ENCODE assay signal across 13 mouse cellular contexts in the genomic region with DNA sequence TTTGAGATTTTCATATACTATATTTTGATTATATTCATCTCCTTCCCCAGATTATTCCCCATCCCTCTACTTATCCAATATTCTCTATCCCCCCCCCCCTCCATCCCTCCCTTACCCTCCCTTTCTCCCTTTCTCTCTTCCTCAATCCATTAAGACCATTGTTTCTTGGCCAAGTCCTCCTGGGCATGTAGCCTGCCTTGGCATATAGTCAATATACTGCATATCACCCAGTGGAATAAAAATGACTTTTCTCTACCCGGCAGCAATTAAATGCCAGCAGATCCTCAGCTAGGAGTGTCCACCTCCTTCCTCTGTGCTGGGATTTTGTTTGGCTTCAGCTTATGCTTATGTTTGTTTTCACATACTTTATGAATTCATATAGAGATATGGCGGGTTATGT.
A peak's percentile ranks its signal among the peaks of the same experiment; 100 is the strongest.
DNase-seq lines count a peak whose midpoint lies in the region; ATAC-seq and TF ChIP-seq lines count a peak whose summit lies in the region.
"Had no signal": no experiment of that assay in that cellular context is flagged by ENCODE, and none has a peak within 500 bp of the region (broad histone marks: within the 10 kb centered on the region; RNA-seq: fewer than 3 reads in every experiment).

No protein-coding gene starts in this region.

- no peak for TF ChIP-seq POLR2A in brain, embryonic 14.5 days (IDR thresholded peaks at IDR 0.05; ENCODE audit: borderline replicate concordance, extremely low read depth, insufficient read depth, insufficient read length, poor library complexity, severe bottlenecking)

- H3K9ac ChIP-seq in forebrain, embryonic 14.5 days (ENCODE audit: low read length): no peak overlapping the region
- no peak overlapping the region for H3K9ac ChIP-seq in forebrain, embryonic 12.5 days
- H3K9ac ChIP-seq: embryonic facial prominence, embryonic 12.5 days; forebrain, embryonic 15.5 days; forebrain, postnatal 0 days had no signal

- no peak overlapping the region for H3K4me3 ChIP-seq in forebrain, embryonic 14.5 days (ENCODE audit: low read depth, low read length)
- no peak overlapping the region for H3K4me3 ChIP-seq in forebrain, embryonic 12.5 days (replicated peaks)
- H3K4me3 ChIP-seq: embryonic facial prominence, embryonic 10.5 days; embryonic facial prominence, embryonic 12.5 days; forebrain, embryonic 15.5 days had no signal

- no peak overlapping the region for H3K4me2 ChIP-seq in forebrain, embryonic 14.5 days (ENCODE audit: low read length)
- no peak overlapping the region for H3K4me2 ChIP-seq in forebrain, embryonic 12.5 days
- H3K4me2 ChIP-seq: embryonic facial prominence, embryonic 12.5 days; forebrain, embryonic 15.5 days had no signal

- H3K27ac ChIP-seq in forebrain, embryonic 14.5 days (ENCODE audit: low read depth, low read length): no peak overlapping the region
- H3K27ac ChIP-seq in forebrain, embryonic 12.5 days: no peak overlapping the region
- H3K27ac ChIP-seq: embryonic facial prominence, embryonic 10.5 days; embryonic facial prominence, embryonic 12.5 days; forebrain, embryonic 15.5 days had no signal

- no peaks in the 10 kb centered on the region for H3K4me1 ChIP-seq in forebrain, embryonic 14.5 days (ENCODE audit: control insufficient read depth, insufficient read depth, low read length)
- no peaks in the 10 kb centered on the region for H3K4me1 ChIP-seq in forebrain, embryonic 12.5 days
- H3K4me1 ChIP-seq: embryonic facial prominence, embryonic 10.5 days; embryonic facial prominence, embryonic 12.5 days; forebrain, embryonic 15.5 days had no signal

- no peaks in the 10 kb centered on the region for H3K36me3 ChIP-seq in forebrain, embryonic 14.5 days (ENCODE audit: control insufficient read depth, insufficient read depth, low read length)
- no peaks in the 10 kb centered on the region for H3K36me3 ChIP-seq in forebrain, embryonic 12.5 days (replicated peaks)
- H3K36me3 ChIP-seq: embryonic facial prominence, embryonic 10.5 days; embryonic facial prominence, embryonic 12.5 days; forebrain, embryonic 15.5 days had no signal

- no peaks in the 10 kb centered on the region for H3K27me3 ChIP-seq in forebrain, embryonic 14.5 days (replicated peaks; ENCODE audit: control insufficient read depth, insufficient read depth, low read length)
- H3K27me3 ChIP-seq in forebrain, embryonic 12.5 days: no peaks in the 10 kb centered on the region
- H3K27me3 ChIP-seq: embryonic facial prominence, embryonic 12.5 days; forebrain, embryonic 15.5 days had no signal

- H3K9me3 ChIP-seq in forebrain, embryonic 14.5 days (replicated peaks; ENCODE audit: control insufficient read depth, low read length): no peaks in the 10 kb centered on the region
- H3K9me3 ChIP-seq in forebrain, embryonic 12.5 days: no peaks in the 10 kb centered on the region
- H3K9me3 ChIP-seq: embryonic facial prominence, embryonic 10.5 days; embryonic facial prominence, embryonic 12.5 days; forebrain, embryonic 15.5 days had no signal

- DNase-seq in cerebellum, postnatal 10 days: peak; percentile 60 to 77
- no peak for DNase-seq in cerebellum, postnatal 4 days (ENCODE audit: low spot score in 2 of 2)
- DNase-seq in forebrain, embryonic 14.5 days (ENCODE audit: low spot score): peak; percentile 13
- peak; percentile 47 for DNase-seq in brain, embryonic 14.5 days (ENCODE audit: low read depth)
- DNase-seq in layer of hippocampus, postnatal 10 days (ENCODE audit: low spot score in 2 of 2): no peak
- DNase-seq: cerebellum, adult 18-20 months; cerebellum, adult 8-10 months; cerebellum, adult 9-11 months; forebrain, postnatal 0 days had no signal

- no peak for TF ChIP-seq CTCF in brain, embryonic 14.5 days (IDR thresholded peaks at IDR 0.05; ENCODE audit: borderline replicate concordance, extremely low read depth, insufficient read depth, insufficient read length)

- 81% methylated on average over 2 of the region's 2 CpGs for WGBS in forebrain, embryonic 14.5 days
- WGBS in forebrain, embryonic 12.5 days: 97% methylated on average over 2 of the region's 2 CpGs

- ATAC-seq in forebrain, embryonic 14.5 days: no peak
- no peak for ATAC-seq in forebrain, embryonic 12.5 days (ENCODE audit: low FRiP score)
- ATAC-seq: forebrain, embryonic 15.5 days; forebrain, postnatal 0 days had no signal

Comparison
In these comparisons a context has a peak if more than half of its experiments do, and no peak if none do; other contexts are left out.
1. DNase-seq: peak in cerebellum, postnatal 10 days (2 of 2), forebrain, embryonic 14.5 days (single experiment) and brain, embryonic 14.5 days (single experiment); none in cerebellum, postnatal 4 days (0 of 2) and layer of hippocampus, postnatal 10 days (0 of 2).